Mouse (Mus musculus): Measurements from ENCODE around the gene Atf6b. TPM values are rescaled to one million over a fixed set of nuclear protein-coding genes. Genes with fewer than 3 reads are reported as not detected.

Gene Atf6b
- polyA plus RNA-seq, 1 experiment from 2014 or later: 119 TPM

DNA sequence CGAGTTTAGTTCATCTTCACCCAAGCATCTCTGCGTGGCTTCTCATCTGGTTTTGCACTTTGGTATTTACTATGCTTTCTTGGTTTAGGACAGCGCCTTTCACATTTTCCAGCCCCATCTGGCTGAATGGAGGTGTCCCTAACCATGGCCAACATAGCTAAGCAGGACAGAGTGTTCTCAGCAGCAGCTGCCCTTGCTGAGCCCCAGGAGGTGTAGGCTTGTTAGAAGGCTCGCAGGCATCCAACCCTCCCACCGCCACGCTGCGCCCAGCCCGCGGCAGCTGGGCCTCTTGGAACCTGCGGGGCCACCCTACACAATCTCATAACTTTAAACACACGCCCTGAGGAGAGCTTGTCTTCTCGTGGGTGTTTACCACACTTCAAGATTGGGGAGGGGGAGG lies 29.7 kb downstream of the Atf6b start:
- 81% methylated on average over 12 of the region's 12 CpGs for WGBS

DNA sequence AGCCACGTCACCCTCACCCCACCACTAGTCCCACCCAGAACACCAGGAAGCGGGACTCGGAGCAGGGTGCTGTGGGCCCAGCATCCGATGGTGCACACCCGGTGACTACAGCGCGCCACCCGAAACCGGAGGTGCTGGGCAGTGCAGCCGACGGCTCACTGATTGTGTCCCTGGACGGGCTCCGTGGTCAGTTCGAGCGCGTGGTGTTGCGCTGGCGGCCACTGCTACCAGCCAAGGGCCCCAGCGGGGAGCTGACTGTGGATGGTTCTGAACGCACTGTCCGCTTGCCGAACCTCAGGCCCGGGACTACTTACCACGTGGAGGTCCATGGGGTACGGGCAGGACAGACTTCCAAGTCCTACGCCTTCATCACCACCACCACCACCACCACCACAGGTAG lies 33.2 kb downstream of the Atf6b start:
- Histone ChIP-seq H3K4me1 (ENCODE audit: control insufficient read depth, insufficient read depth, low read length) (no peaks in the 10 kb centered on the region), H3K27me3 (ENCODE audit: control insufficient read depth, insufficient read depth, low read depth, low read length) (no peaks in the 10 kb centered on the region), H3K4me3 (ENCODE audit: low read depth, low read length) (no peak overlapping the region), H3K9ac (ENCODE audit: low read depth, low read length) (no peak overlapping the region), H3K4me2 (ENCODE audit: low read length) (no peak overlapping the region), H3K9me3 (replicated peaks; ENCODE audit: control insufficient read depth, low read length, poor library complexity, severe bottlenecking) (no peaks in the 10 kb centered on the region), H3K27ac (ENCODE audit: low read length) (no peak overlapping the region), H3K36me3 (ENCODE audit: control insufficient read depth, insufficient read depth, low read length) (no peaks in the 10 kb centered on the region)
- ATAC-seq: no peak
- WGBS: 86% methylated on average over 26 of the region's 26 CpGs

More for the DNA sequence above, 29.7 kb downstream of the Atf6b start:
- H3K36me3 ChIP-seq (ENCODE audit: control insufficient read depth, insufficient read depth, low read length): no peaks in the 10 kb centered on the region
- H3K4me2 ChIP-seq (ENCODE audit: low read length): no peak overlapping the region
- no peak overlapping the region for H3K9ac ChIP-seq (ENCODE audit: low read depth, low read length)
- H3K4me1 ChIP-seq (ENCODE audit: control insufficient read depth, insufficient read depth, low read length): peaks cover 5% of the 10 kb centered on the region; the same call in 1 of the 2 replicates
- H3K4me3 ChIP-seq (ENCODE audit: low read depth, low read length): no peak overlapping the region
- no peak for ATAC-seq
- no peaks in the 10 kb centered on the region for H3K9me3 ChIP-seq (replicated peaks; ENCODE audit: control insufficient read depth, low read length, poor library complexity, severe bottlenecking)
- H3K27ac ChIP-seq (ENCODE audit: low read length): no peak overlapping the region
- peaks cover 23% of the 10 kb centered on the region for H3K27me3 ChIP-seq (ENCODE audit: control insufficient read depth, insufficient read depth, low read depth, low read length)

DNA sequence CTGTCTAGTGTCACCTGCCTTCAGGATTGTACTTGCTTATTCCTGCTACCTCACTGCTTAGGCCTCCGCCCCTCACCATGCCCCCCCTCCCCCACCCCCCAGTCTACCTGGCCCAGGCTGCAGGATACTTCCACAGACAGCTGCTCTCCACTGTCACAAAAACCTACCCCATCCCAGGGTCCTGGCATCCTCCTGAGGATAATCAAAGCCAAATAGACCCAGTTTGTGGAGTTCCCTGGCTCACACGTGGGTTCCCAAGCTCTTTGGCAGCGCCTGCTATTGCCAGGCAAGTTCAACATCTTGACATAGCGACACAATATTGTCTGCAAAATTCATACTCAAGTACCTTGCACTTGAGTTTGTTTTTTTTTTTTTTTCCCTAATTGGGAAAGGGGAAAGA lies 33.7 kb downstream of the Atf6b start:
- H3K4me2 ChIP-seq (ENCODE audit: low read length): no peak overlapping the region
- no peaks in the 10 kb centered on the region for H3K27me3 ChIP-seq (ENCODE audit: control insufficient read depth, insufficient read depth, low read depth, low read length)
- no peak overlapping the region for H3K4me3 ChIP-seq (ENCODE audit: low read depth, low read length)
- no peak for ATAC-seq
- H3K36me3 ChIP-seq (ENCODE audit: control insufficient read depth, insufficient read depth, low read length): no peaks in the 10 kb centered on the region
- no peaks in the 10 kb centered on the region for H3K9me3 ChIP-seq (replicated peaks; ENCODE audit: control insufficient read depth, low read length, poor library complexity, severe bottlenecking)
- no peaks in the 10 kb centered on the region for H3K4me1 ChIP-seq (ENCODE audit: control insufficient read depth, insufficient read depth, low read length)
- WGBS: 76% methylated on average over 4 of the region's 4 CpGs
- H3K27ac ChIP-seq (ENCODE audit: low read length): no peak overlapping the region
- no peak overlapping the region for H3K9ac ChIP-seq (ENCODE audit: low read depth, low read length)

DNA sequence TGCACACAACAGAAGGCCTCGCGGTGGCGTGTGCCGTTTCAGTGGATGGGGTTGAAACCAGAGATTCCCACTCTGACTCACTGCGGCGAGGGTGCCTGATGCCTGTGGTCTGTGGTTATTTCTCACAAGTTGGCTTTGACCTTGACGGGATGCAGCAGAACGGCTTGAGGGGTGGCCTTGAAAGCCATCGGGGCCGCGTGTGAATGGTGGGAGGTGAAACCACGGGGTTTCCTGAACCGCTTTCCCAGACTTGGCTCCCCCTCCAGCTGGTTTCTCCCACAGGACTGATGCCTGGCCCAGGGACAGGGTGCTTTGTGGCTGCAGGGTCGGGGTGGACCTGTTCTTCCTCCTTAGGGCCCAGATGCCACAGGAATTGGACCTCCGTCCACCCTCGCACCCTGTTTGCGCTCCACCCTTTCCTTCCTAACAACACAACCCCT lies 34.2 kb downstream of the Atf6b start:
- 81% methylated on average over 17 of the region's 17 CpGs for WGBS
- H3K27ac ChIP-seq (ENCODE audit: low read length): no peak overlapping the region
- H3K4me3 ChIP-seq (ENCODE audit: low read depth, low read length): no peak overlapping the region
- no peak for ATAC-seq
- no peaks in the 10 kb centered on the region for H3K9me3 ChIP-seq (replicated peaks; ENCODE audit: control insufficient read depth, low read length, poor library complexity, severe bottlenecking)
- H3K4me2 ChIP-seq (ENCODE audit: low read length): no peak overlapping the region
- no peaks in the 10 kb centered on the region for H3K27me3 ChIP-seq (ENCODE audit: control insufficient read depth, insufficient read depth, low read depth, low read length)
- H3K36me3 ChIP-seq (ENCODE audit: control insufficient read depth, insufficient read depth, low read length): no peaks in the 10 kb centered on the region
- no peaks in the 10 kb centered on the region for H3K4me1 ChIP-seq (ENCODE audit: control insufficient read depth, insufficient read depth, low read length)
- H3K9ac ChIP-seq (ENCODE audit: low read depth, low read length): no peak overlapping the region

DNA sequence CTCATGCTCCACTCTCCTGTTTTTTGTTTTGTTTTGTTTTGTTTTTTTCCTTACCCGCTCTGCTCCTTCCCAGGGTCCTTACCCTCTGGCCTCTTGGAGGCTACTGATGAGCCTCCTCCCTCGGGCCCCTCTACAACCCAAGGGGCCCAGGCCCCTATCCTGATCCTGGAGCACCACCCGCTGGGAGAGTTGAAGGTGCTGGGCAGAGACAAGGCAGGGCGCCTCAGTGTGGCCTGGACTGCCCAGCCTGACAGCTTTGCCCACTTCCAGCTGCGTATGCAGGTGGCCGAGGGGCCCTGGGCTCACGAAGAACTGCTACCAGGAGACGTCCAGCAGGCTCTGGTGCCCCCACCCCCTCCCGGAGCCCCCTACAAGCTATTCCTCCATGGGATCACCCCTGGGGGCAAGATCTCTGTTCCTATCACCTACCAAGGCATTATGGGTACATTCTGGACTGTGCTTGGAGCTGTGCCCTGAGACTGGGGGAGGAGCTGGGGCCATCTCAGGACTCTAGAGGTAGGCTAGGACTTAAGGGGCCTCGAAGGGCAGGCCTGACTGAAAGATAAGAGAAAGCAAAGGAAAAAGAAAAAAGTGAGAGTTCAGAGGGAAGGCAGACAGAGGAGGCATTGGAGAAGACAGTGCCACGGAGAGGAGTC lies 35.1 kb downstream of the Atf6b start:
- no peak for ATAC-seq
- no peak overlapping the region for H3K9ac ChIP-seq (ENCODE audit: low read depth, low read length)
- no peaks in the 10 kb centered on the region for H3K4me1 ChIP-seq (ENCODE audit: control insufficient read depth, insufficient read depth, low read length)
- H3K36me3 ChIP-seq (ENCODE audit: control insufficient read depth, insufficient read depth, low read length): no peaks in the 10 kb centered on the region
- no peak overlapping the region for H3K4me3 ChIP-seq (ENCODE audit: low read depth, low read length)
- no peak overlapping the region for H3K4me2 ChIP-seq (ENCODE audit: low read length)
- H3K27me3 ChIP-seq (ENCODE audit: control insufficient read depth, insufficient read depth, low read depth, low read length): no peaks in the 10 kb centered on the region
- H3K9me3 ChIP-seq (replicated peaks; ENCODE audit: control insufficient read depth, low read length, poor library complexity, severe bottlenecking): no peaks in the 10 kb centered on the region
- 71% methylated on average over 11 of the region's 11 CpGs for WGBS
- no peak overlapping the region for H3K27ac ChIP-seq (ENCODE audit: low read length)

DNA sequence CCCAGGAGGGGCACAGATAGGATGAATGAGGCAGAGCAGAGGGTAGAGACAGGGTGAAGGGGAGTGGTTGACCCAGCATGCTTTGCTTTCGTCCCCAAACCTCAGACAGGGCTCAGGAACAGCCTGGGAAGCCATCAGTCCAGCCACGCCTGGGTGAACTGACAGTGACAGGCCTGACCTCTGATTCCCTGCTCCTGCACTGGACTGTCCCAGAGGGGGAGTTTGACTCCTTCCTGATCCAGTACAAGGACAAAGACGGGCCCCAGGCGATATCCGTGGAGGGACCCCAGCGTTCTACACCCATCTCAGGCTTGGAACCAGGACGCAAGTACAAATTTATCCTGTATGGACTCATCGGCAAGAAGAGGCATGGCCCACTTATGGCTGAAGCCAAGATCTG lies 36.2 kb downstream of the Atf6b start:
- ATAC-seq: no peak
- Histone ChIP-seq H3K4me3 (ENCODE audit: low read depth, low read length) (no peak overlapping the region), H3K36me3 (ENCODE audit: control insufficient read depth, insufficient read depth, low read length) (no peaks in the 10 kb centered on the region), H3K4me1 (ENCODE audit: control insufficient read depth, insufficient read depth, low read length) (no peaks in the 10 kb centered on the region), H3K9me3 (replicated peaks; ENCODE audit: control insufficient read depth, low read length, poor library complexity, severe bottlenecking) (no peaks in the 10 kb centered on the region), H3K27ac (ENCODE audit: low read length) (no peak overlapping the region), H3K4me2 (ENCODE audit: low read length) (no peak overlapping the region), H3K27me3 (ENCODE audit: control insufficient read depth, insufficient read depth, low read depth, low read length) (no peaks in the 10 kb centered on the region), H3K9ac (ENCODE audit: low read depth, low read length) (no peak overlapping the region)
- WGBS: 72% methylated on average over 8 of the region's 8 CpGs

DNA sequence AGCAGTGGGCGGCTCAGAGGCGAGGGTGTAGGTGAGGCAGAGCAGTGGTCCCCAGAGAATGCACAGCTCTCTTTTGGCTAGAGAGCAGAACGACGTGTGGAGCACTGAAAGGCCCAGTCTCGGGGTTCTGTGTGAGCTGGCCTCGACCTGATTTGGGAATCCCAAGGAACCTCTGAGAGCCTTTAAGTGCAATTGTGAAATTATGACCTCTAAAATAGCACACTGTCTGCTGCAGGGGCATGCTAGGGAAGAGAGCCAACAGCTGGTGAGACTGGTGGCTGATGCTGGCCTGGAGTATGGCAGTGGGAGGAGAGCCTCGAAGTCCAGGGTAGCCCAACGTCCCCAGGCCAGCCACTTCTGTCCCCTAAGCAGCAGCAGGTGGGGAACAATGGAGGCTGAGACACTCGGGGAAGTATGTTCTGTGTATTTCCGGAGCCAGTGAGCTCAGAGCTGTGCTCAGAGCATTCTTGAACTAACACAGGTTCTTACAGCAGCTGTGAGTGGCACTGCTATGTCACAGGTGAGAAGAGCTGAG lies 36.8 kb downstream of the Atf6b start:
- H3K9me3 ChIP-seq (replicated peaks; ENCODE audit: control insufficient read depth, low read length, poor library complexity, severe bottlenecking): no peaks in the 10 kb centered on the region
- no peaks in the 10 kb centered on the region for H3K4me1 ChIP-seq (ENCODE audit: control insufficient read depth, insufficient read depth, low read length)
- no peak overlapping the region for H3K4me2 ChIP-seq (ENCODE audit: low read length)
- no peaks in the 10 kb centered on the region for H3K36me3 ChIP-seq (ENCODE audit: control insufficient read depth, insufficient read depth, low read length)
- no peak overlapping the region for H3K4me3 ChIP-seq (ENCODE audit: low read depth, low read length)
- H3K27me3 ChIP-seq (ENCODE audit: control insufficient read depth, insufficient read depth, low read depth, low read length): no peaks in the 10 kb centered on the region
- no peak overlapping the region for H3K9ac ChIP-seq (ENCODE audit: low read depth, low read length)
- 68% methylated on average over 10 of the region's 10 CpGs for WGBS
- no peak for ATAC-seq
- no peak overlapping the region for H3K27ac ChIP-seq (ENCODE audit: low read length)

DNA sequence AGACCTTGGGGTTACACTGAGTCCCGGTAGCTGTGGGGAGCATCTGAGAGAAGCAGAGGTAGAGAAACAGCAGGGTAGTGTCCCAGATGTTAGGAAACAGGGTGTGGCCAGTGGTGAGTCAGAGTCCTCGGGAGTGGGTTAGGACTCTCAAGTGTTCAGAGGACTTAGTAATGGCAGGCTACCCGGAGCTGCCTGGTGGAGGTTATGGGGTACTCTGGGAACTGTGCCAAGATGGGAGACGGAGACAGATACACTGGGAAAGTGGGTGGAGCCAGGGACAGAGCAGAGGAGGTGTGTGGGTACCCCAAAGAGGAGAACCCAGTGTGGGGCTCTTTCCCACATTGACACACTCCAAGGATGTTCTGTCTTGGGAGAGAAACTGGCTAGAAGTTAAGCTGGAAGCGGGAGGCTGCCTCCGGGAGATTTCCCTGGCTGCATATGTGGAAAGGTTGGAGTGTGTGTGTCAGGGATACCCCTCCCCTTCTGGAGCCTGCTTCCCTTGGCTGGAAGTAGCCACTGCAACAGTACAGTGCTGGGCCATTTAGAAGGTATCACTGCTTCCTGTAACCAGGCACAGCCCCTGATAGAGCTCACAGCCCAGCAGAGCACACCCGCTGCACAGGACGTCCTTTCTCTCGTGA lies 37.4 kb downstream of the Atf6b start:
- Histone ChIP-seq H3K36me3 (ENCODE audit: control insufficient read depth, insufficient read depth, low read length) (no peaks in the 10 kb centered on the region), H3K27ac (ENCODE audit: low read length) (no peak overlapping the region), H3K4me2 (ENCODE audit: low read length) (no peak overlapping the region), H3K4me3 (ENCODE audit: low read depth, low read length) (no peak overlapping the region), H3K9me3 (replicated peaks; ENCODE audit: control insufficient read depth, low read length, poor library complexity, severe bottlenecking) (no peaks in the 10 kb centered on the region), H3K27me3 (ENCODE audit: control insufficient read depth, insufficient read depth, low read depth, low read length) (no peaks in the 10 kb centered on the region), H3K4me1 (ENCODE audit: control insufficient read depth, insufficient read depth, low read length) (no peaks in the 10 kb centered on the region), H3K9ac (ENCODE audit: low read depth, low read length) (no peak overlapping the region)
- WGBS: 74% methylated on average over 9 of the region's 9 CpGs
- no peak for ATAC-seq
